Mouse (Mus musculus): ENCODE results near the gene Hist1h4j.
A peak's percentile ranks its signal among the peaks of the same experiment; 100 is the strongest.

Hist1h4j gene

GRCm38 (mm10) chr13:21722993-21723836 is 11.6 kb upstream of the Hist1h4j start:
- DNase-seq (ENCODE audit: low spot score in 2 of 2): no peak

DNA sequence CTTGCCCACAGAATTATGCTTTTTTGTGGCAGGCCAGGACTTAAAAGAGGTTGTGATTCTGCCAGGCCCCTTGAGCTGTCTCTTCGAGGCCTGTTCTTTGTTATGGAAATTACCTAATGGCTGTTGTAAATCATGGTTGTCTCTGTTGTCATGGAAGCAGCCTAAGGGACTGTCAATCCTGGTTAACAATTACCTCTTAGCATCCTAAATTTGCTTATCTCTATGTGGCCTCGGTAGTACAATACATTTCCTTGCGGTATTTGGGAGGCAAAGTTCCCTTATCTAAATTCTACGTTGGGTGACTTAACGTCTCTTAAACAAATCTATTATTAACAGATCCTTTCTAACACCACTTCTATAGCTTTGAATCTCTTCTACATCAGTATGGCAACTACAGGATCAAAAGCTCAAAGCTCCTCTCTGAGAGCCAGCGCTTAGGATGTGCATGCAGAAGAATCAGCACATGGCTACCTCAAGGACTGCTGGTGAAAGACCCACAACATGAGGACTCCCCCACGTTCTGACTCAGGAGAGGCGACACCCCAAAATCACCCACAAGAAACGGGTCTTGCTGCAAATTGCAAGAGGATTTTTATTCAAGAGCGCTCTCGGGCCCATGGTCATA is 6.8 kb upstream of the Hist1h4j start:
- no peak for DNase-seq (ENCODE audit: low spot score in 2 of 2)

DNA sequence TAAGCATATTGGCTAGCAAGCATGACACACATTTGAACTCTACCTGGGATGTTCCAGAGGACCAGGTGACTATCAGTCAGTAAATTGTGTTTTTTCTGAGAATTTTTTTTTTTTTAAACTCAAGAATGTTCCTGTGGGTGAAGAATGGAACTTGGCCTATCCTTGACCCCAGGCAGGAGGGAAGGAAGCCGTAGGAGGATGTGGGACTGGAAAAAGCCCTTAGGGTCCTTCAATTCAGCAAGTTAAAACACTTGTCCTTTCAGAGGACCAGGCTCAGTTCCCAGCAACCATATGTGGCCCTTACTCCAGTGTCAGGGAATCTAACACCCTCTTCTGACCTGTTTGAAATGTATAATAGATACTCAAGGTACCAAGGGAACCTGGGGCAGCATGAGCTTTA is 5.3 kb upstream of the Hist1h4j start:
- no peak for DNase-seq (ENCODE audit: low spot score in 2 of 2)

DNA sequence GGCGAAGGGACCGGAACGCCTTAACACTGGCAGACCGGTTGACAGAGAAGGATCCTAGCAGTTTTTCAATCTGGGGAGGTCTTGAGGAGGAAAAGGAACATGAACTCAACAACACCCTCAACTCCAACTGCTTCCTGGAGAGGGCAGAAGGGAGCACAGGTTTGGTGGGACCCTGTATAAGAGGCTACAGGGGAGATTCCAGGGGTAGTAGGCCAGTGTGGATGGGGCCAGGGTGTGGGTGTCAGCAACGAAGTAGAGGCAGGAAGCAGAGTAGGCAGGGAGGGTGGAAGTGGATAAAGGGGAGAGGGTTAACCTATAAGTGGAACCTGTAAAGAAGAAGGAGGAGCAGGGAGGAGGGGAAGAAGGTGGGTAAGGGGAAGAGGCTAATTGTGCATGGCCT is 1.4 kb upstream of the Hist1h4j start:
- peak in 1 of 2 experiments; percentile 61 for DNase-seq (ENCODE audit: low spot score in 2 of 2)

GRCm38 (mm10) chr13:21734010-21734905 is 606 bp upstream of the Hist1h4j start:
- DNase-seq (ENCODE audit: low spot score in 2 of 2): peak; percentile 80 to 88

DNA sequence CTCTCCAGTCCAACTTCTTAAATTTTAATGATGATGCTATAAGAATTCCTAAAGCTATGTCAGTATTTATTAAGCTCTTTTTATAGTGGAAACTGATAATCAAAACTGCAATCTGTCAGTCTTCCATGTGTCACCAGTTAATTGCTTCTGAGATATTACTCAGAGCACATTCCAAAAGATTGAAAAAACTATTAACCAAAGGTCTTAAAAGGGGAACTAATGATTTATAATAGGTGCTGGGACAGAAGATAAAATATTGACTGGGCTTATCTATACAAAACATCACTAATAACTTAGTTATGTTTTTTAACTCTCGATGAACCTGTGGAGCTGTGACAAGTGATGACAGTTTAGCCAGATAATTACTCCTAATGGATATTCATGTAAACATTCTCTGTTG is 10.1 kb downstream of the Hist1h4j start:
- DNase-seq (ENCODE audit: low spot score in 2 of 2): no peak

- peak in 1 of 2 experiments; percentile 24 for DNase-seq (ENCODE audit: low spot score in 2 of 2)
Measured at GRCm38 (mm10) chr13:21749387-21750158, 14.7 kb downstream of the Hist1h4j start.

GRCm38 (mm10) chr13:21750159-21751017 is 15.5 kb downstream of the Hist1h4j start, which contains the start of gene Hist1h4k:
Hist1h4k (minus strand) TSS chr13:21750505.
- DNase-seq (ENCODE audit: low spot score in 2 of 2): peak; percentile 96 to 98

GRCm38 (mm10) chr13:21751417-21751816 is 16.6 kb downstream of the Hist1h4j start:
- DNase-seq (ENCODE audit: low spot score in 2 of 2): no peak

GRCm38 (mm10) chr13:21751827-21752226 is 17.0 kb downstream of the Hist1h4j start:
- DNase-seq (ENCODE audit: low spot score in 2 of 2): no peak

- DNase-seq (ENCODE audit: low spot score in 2 of 2): peak in 1 of 2 experiments; percentile 32
Measured at GRCm38 (mm10) chr13:21752356-21752755, 17.5 kb downstream of the Hist1h4j start.

- DNase-seq (ENCODE audit: low spot score in 2 of 2): no peak
Measured at GRCm38 (mm10) chr13:21753051-21753523, 18.2 kb downstream of the Hist1h4j start.

GRCm38 (mm10) chr13:21753524-21754285 is 18.8 kb downstream of the Hist1h4j start, which contains the start of the genes Hist1h2ak and Hist1h2bn:
Hist1h2ak (minus strand) TSS chr13:21753827.
Hist1h2bn (plus strand) TSS chr13:21754123.
- DNase-seq (ENCODE audit: low spot score in 2 of 2): peak; percentile 86 to 92

DNA sequence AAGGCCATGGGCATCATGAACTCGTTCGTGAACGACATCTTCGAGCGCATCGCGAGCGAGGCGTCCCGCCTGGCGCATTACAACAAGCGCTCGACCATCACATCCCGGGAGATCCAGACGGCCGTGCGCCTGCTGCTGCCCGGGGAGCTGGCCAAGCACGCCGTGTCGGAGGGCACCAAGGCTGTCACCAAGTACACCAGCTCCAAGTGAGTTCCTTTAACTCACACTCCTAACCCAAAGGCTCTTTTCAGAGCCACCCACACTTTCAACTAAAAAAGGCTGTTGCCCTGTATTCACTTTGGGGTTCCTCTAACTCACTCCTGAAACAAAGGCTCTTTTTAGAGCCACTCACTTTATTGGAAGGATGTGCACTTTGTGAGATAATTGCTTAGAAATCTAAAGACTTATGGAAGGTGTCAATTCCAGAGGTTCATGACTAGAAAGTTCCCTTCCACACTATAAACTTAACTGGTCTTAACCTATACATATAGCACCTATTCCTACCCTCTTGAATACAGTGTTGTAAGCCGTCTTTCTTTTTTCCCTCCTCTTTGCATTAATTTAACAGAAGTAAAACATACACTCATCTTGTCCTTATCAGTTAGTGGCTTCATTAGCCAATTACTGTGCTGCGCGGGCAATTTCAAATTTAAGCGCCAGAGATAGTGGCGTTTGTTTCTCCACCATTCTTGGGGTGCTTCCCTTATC is 19.6 kb downstream of the Hist1h4j start:
- DNase-seq (ENCODE audit: low spot score in 2 of 2): peak; percentile 74 to 82

DNA sequence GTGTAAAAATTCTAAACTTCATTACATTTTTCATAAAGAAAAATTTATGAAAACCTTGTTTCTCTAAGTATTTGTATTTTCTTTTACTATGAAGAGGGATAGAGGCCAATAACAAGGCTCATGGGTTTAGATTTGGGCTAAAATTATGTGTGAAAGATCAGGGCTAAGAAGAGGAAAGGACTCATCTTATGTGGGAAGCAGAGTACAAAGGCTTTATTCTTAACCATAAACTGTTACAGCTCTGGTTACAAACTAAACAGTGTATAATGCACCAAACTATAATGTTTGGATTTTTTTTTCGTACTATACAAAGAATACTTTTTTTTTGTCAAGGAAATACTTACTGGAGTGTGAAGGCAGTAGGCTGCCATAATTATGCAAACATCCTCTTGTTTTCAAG is 20.8 kb downstream of the Hist1h4j start:
- DNase-seq (ENCODE audit: low spot score in 2 of 2): no peak

DNA sequence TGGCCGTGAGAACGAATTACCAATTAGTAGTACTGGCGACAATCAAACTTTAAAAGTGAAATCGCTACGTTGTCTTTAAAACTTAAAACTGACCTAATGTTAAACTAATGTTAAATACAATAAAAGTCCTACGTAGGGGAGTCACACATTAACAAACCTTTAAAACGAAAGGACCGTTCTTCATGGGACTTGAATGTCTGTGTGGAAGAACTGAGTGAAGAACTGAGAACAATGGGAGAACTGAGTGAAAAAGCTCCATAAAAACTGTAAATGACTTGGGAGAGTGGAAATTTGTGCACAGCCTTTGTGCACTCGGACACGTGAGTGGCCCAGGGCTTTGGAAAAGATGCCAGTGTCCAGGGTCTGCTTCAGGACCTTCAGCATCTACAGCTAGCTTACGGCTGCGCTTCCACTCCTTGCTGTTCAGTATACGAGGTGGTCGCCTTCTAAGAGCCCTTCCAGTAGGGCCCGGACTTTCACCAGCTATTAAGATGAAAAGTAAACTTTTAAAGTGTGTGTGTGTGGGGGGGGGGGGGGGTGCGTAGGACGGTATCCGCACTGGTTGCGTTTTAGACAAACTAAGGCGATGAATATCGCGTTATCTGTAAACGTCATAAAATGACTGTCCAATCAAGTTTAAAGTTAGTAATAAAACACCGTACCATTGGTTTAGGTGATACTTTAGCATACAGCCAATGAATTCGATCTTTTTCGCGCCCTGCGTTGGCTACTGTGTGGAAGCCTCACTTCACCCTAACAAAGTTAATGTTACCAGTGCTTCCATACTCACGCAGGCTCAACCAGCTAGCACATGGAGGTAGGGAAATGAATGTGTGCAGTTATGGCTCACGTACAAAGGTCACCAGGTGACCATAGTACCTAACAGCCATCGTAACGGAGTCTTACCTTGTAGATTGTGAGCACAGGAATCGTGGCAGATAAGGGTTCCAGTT is 44.2 kb downstream of the Hist1h4j start:
- DNase-seq (ENCODE audit: low spot score in 2 of 2): peak; percentile 78 to 87

All from spleen, postnatal 4 days (tissue).